Mouse (Mus musculus): ENCODE measurements around the gene Zfhx3. TPM values are rescaled to one million over a fixed set of nuclear protein-coding genes. Genes with fewer than 3 reads are reported as not detected.
A peak's percentile ranks its signal among the peaks of the same experiment; 100 is the strongest.

Gene Zfhx3
- polyA plus RNA-seq, 1 experiment from 2014 or later = 15.7 TPM

DNA sequence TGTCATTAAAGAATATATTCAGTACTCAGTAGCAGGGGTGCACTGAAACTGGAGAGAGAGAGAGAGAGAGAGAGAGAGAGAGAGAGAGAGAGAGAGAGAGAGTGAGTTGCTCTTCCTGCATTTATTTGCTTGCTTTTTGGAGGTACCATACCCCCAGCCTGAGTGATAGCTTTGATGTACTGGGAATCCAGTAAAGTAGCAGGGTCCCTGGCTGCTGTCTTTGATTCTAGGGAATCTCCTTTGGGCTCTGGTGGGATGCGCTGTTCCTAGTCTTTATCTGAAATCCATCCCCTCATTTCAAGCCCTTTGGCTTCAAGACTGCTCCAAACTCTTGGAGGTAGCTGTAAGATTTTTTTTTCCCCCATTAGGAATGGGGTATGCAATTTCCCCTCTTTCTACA is 759.8 kb downstream of the Zfhx3 start:
- Histone ChIP-seq H3K4me2 (ENCODE audit: low read length) (peak overlapping the region; percentile 53), H3K27ac (ENCODE audit: low read depth) (peak overlapping the region; percentile 98; the same call in 1 of the 2 replicates), H3K9me3 (ENCODE audit: control insufficient read depth, low read length) (no peaks in the 10 kb centered on the region), H3K27me3 (replicated peaks; ENCODE audit: control insufficient read depth, insufficient read depth, low read length) (peaks cover 16% of the 10 kb centered on the region; the same call in 1 of the 2 replicates), H3K36me3 (ENCODE audit: control insufficient read depth, insufficient read depth, low read length) (no peaks in the 10 kb centered on the region), H3K9ac (ENCODE audit: low read length) (peak overlapping the region; percentile 99), H3K4me1 (replicated peaks; ENCODE audit: control insufficient read depth, insufficient read depth, low read length) (peaks cover 38% of the 10 kb centered on the region), H3K4me3 (ENCODE audit: low read depth, low read length) (peak overlapping the region; percentile 85; the same call in 1 of the 2 replicates)
- no peak for DNase-seq (ENCODE audit: low spot score)
- WGBS = 45% methylated on average over 1 of the region's 1 CpGs
- no peak for ATAC-seq (replicated peaks; ENCODE audit: low FRiP score, low TSS enrichment, low read depth)

- Histone ChIP-seq H3K4me3 (ENCODE audit: low read depth, low read length) (peak overlapping the region; percentile 85), H3K9ac (ENCODE audit: low read length) (peak overlapping the region; percentile 99), H3K4me2 (ENCODE audit: low read length) (peak overlapping the region; percentile 53), H3K4me1 (replicated peaks; ENCODE audit: control insufficient read depth, insufficient read depth, low read length) (peaks cover 56% of the 10 kb centered on the region), H3K27me3 (replicated peaks; ENCODE audit: control insufficient read depth, insufficient read depth, low read length) (no peaks in the 10 kb centered on the region), H3K27ac (ENCODE audit: low read depth) (peak overlapping the region; percentile 61), H3K9me3 (ENCODE audit: control insufficient read depth, low read length) (no peaks in the 10 kb centered on the region), H3K36me3 (ENCODE audit: control insufficient read depth, insufficient read depth, low read length) (no peaks in the 10 kb centered on the region)
- WGBS = 31% methylated on average over 2 of the region's 2 CpGs
- DNase-seq (ENCODE audit: low spot score) = no peak
- ATAC-seq (replicated peaks; ENCODE audit: low FRiP score, low TSS enrichment, low read depth) = no peak
These were observed 763.3 kb downstream of the Zfhx3 start for GRCm38 (mm10) chr8:108705751-108706150.

- Histone ChIP-seq H3K4me3 (ENCODE audit: low read depth, low read length) (peak overlapping the region; percentile 85), H3K27ac (ENCODE audit: low read depth) (peak overlapping the region; percentile 61; the same call in 1 of the 2 replicates), H3K4me2 (ENCODE audit: low read length) (peak overlapping the region; percentile 53), H3K27me3 (replicated peaks; ENCODE audit: control insufficient read depth, insufficient read depth, low read length) (no peaks in the 10 kb centered on the region), H3K9me3 (ENCODE audit: control insufficient read depth, low read length) (no peaks in the 10 kb centered on the region), H3K4me1 (replicated peaks; ENCODE audit: control insufficient read depth, insufficient read depth, low read length) (peaks cover 63% of the 10 kb centered on the region), H3K36me3 (ENCODE audit: control insufficient read depth, insufficient read depth, low read length) (no peaks in the 10 kb centered on the region), H3K9ac (ENCODE audit: low read length) (peak overlapping the region; percentile 99; the same call in 1 of the 2 replicates)
- WGBS = 33% methylated on average over 3 of the region's 3 CpGs
- no peak for ATAC-seq (replicated peaks; ENCODE audit: low FRiP score, low TSS enrichment, low read depth)
- peak; percentile 51 for DNase-seq (ENCODE audit: low spot score)
These were observed 764.0 kb downstream of the Zfhx3 start for GRCm38 (mm10) chr8:108706491-108706847.

- peak overlapping the region; percentile 85; the same call in 1 of the 2 replicates for H3K4me3 ChIP-seq (ENCODE audit: low read depth, low read length)
- WGBS = 24% methylated on average over 6 of the region's 6 CpGs
These were observed 764.6 kb downstream of the Zfhx3 start for GRCm38 (mm10) chr8:108706848-108707541.

DNA sequence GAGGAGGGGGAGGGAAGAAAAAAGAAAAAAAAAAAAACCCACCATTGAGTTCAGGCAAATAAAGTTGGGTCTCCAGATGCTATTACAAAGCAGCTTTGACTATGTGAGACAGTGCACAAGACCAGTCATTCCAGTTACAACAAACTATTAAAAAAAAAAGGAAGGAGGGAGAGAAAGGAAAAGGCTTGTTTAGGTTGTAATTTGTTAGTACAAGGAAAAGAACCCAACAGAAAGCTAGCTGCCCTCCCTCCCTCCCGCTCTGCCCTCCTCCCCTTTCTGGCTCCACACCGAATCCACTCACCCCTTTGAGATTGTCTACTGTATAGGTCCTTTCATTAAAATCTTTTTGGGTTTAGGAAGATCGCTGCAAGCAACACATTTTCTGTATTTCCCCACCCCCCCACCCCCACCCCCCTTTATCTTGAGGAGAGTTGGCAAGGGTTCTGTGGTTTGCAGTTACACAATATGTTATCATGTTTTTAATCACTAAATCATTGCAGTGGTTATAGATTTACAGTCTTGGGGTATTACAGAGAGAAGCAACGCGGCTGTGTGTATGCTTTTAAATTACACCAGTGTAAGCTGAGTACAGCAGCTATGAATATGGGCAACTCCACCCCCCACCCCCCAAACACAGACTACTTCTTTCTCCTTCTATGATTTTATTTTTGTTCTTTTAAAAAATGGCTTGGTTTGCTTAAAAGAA is 765.3 kb downstream of the Zfhx3 start:
- ATAC-seq (replicated peaks; ENCODE audit: low FRiP score, low TSS enrichment, low read depth) (no peak), DNase-seq (ENCODE audit: low spot score) (peak; percentile 50)
- peak overlapping the region; percentile 53 for H3K4me2 ChIP-seq (ENCODE audit: low read length)
- H3K27ac ChIP-seq (ENCODE audit: low read depth) = peak overlapping the region; percentile 61
- H3K4me3 ChIP-seq (ENCODE audit: low read depth, low read length) = no peak overlapping the region
- no peaks in the 10 kb centered on the region for H3K36me3 ChIP-seq (ENCODE audit: control insufficient read depth, insufficient read depth, low read length)
- 15% methylated on average over 5 of the region's 5 CpGs for WGBS
- H3K4me1 ChIP-seq (replicated peaks; ENCODE audit: control insufficient read depth, insufficient read depth, low read length) = peaks cover 72% of the 10 kb centered on the region
- H3K9ac ChIP-seq (ENCODE audit: low read length) = no peak overlapping the region
- H3K9me3 ChIP-seq (ENCODE audit: control insufficient read depth, low read length) = no peaks in the 10 kb centered on the region
- H3K27me3 ChIP-seq (replicated peaks; ENCODE audit: control insufficient read depth, insufficient read depth, low read length) = no peaks in the 10 kb centered on the region

More at GRCm38 (mm10) chr8:108706848-108707541, 764.6 kb downstream of the Zfhx3 start:
- no peak for ATAC-seq (replicated peaks; ENCODE audit: low FRiP score, low TSS enrichment, low read depth)
- Histone ChIP-seq H3K27me3 (replicated peaks; ENCODE audit: control insufficient read depth, insufficient read depth, low read length) (no peaks in the 10 kb centered on the region), H3K36me3 (ENCODE audit: control insufficient read depth, insufficient read depth, low read length) (no peaks in the 10 kb centered on the region), H3K4me2 (ENCODE audit: low read length) (peak overlapping the region; percentile 53), H3K27ac (ENCODE audit: low read depth) (peak overlapping the region; percentile 61), H3K4me1 (replicated peaks; ENCODE audit: control insufficient read depth, insufficient read depth, low read length) (peaks cover 69% of the 10 kb centered on the region), H3K9ac (ENCODE audit: low read length) (peak overlapping the region; percentile 7; the same call in 1 of the 2 replicates), H3K9me3 (ENCODE audit: control insufficient read depth, low read length) (no peaks in the 10 kb centered on the region)
- peak; percentile 58 for DNase-seq (ENCODE audit: low spot score)

DNA sequence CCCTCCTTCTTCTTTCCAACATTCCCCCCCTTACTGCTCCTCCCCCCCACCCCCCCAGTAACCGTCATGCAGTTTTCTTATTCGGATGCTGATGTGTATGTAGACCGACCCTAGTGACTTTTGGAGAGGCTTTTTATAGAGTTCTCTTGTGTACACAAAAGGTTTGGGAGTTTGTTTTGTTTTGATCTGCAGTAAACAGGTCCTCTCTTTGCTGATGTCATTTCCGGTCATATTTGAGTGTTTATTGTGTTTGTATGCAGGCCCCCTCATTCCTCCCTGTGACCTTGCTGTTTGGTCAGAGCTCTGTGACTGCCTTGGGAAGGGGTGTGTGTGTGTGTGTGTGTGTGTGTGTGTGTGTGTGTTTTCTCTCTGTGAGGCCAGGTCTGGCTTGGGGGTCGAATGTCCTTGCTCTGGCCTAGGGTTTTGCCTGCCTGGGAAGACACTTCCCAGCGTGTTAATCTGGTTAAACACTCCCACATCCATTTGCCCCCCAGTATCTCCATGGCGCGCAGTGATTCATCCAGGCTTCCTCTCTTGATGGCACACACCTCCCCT is 766.5 kb downstream of the Zfhx3 start:
- Histone ChIP-seq H3K4me3 (ENCODE audit: low read depth, low read length) (no peak overlapping the region), H3K4me2 (ENCODE audit: low read length) (peak overlapping the region; percentile 53; the same call in 1 of the 2 replicates), H3K27ac (ENCODE audit: low read depth) (peak overlapping the region; percentile 61), H3K27me3 (replicated peaks; ENCODE audit: control insufficient read depth, insufficient read depth, low read length) (no peaks in the 10 kb centered on the region), H3K9me3 (ENCODE audit: control insufficient read depth, low read length) (no peaks in the 10 kb centered on the region), H3K36me3 (ENCODE audit: control insufficient read depth, insufficient read depth, low read length) (no peaks in the 10 kb centered on the region), H3K4me1 (replicated peaks; ENCODE audit: control insufficient read depth, insufficient read depth, low read length) (peaks cover 83% of the 10 kb centered on the region), H3K9ac (ENCODE audit: low read length) (no peak overlapping the region)
- 23% methylated on average over 8 of the region's 8 CpGs for WGBS
- DNase-seq (ENCODE audit: low spot score) = no peak
- ATAC-seq (replicated peaks; ENCODE audit: low FRiP score, low TSS enrichment, low read depth) = no peak

DNA sequence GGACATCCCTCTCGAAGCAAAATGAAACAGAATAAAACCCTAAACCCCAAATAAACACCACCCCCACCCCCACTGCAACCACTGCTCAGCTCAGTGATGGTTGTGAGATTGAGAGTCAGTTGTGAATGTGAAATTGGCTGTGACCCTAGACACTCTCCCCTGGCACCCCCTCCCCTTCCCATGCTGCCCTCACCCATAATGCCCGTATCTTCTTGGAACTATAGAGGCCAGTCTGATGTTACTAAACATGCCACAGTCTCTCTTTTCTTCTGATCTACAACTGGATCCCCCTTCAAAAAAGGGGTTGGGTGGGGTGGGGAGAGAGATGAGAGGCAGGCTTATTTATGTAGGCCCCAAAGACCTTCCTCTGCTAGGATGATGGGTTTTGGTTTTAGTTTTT is 767.0 kb downstream of the Zfhx3 start:
- no peak for ATAC-seq (replicated peaks; ENCODE audit: low FRiP score, low TSS enrichment, low read depth)
- WGBS = 30% methylated on average over 2 of the region's 2 CpGs
- Histone ChIP-seq H3K9ac (ENCODE audit: low read length) (no peak overlapping the region), H3K4me3 (ENCODE audit: low read depth, low read length) (no peak overlapping the region), H3K4me2 (ENCODE audit: low read length) (peak overlapping the region; percentile 53; the same call in 1 of the 2 replicates), H3K4me1 (replicated peaks; ENCODE audit: control insufficient read depth, insufficient read depth, low read length) (peaks cover 85% of the 10 kb centered on the region), H3K36me3 (ENCODE audit: control insufficient read depth, insufficient read depth, low read length) (no peaks in the 10 kb centered on the region), H3K27me3 (replicated peaks; ENCODE audit: control insufficient read depth, insufficient read depth, low read length) (no peaks in the 10 kb centered on the region), H3K27ac (ENCODE audit: low read depth) (peak overlapping the region; percentile 61; the same call in 1 of the 2 replicates), H3K9me3 (ENCODE audit: control insufficient read depth, low read length) (no peaks in the 10 kb centered on the region)
- no peak for DNase-seq (ENCODE audit: low spot score)

DNA sequence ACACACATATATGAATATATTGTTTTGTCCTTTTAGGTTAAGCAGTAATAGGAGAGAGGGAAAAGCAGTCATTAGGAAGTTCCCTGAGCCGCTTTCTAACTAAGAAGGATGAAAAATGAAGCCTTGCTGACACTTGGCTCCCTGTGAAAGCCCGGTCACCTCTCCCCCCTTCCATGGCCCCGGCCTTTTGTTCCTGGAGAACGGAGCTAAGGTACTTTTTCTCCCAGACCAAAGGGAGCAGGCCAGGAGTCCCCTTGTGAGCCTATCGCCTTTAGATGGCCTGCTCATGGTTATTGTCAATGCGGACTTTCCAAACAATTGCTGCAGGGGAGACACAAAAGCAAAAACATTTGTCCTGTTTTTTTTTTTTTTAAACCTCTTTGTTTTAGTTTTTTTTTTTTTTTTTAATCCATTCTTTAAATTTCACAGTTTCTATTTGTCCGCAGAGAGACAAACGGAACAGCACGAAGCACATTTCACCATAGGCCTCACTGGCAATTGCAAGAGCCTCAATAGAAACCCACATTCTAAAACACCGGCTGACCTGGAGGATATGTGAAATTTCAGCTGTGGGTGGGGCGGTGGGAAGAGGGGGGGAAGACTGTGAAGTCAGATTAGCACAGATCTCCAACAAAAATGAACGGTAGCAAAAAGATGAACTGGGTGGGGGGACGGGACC is 767.6 kb downstream of the Zfhx3 start:
- Histone ChIP-seq H3K27ac (ENCODE audit: low read depth) (peak overlapping the region; percentile 67; the same call in 1 of the 2 replicates), H3K9me3 (ENCODE audit: control insufficient read depth, low read length) (no peaks in the 10 kb centered on the region), H3K27me3 (replicated peaks; ENCODE audit: control insufficient read depth, insufficient read depth, low read length) (no peaks in the 10 kb centered on the region), H3K36me3 (ENCODE audit: control insufficient read depth, insufficient read depth, low read length) (no peaks in the 10 kb centered on the region), H3K4me3 (ENCODE audit: low read depth, low read length) (no peak overlapping the region), H3K4me1 (replicated peaks; ENCODE audit: control insufficient read depth, insufficient read depth, low read length) (peaks cover 85% of the 10 kb centered on the region), H3K4me2 (ENCODE audit: low read length) (no peak overlapping the region), H3K9ac (ENCODE audit: low read length) (no peak overlapping the region)
- ATAC-seq (replicated peaks; ENCODE audit: low FRiP score, low TSS enrichment, low read depth) (no peak), DNase-seq (ENCODE audit: low spot score) (no peak)
- 35% methylated on average over 13 of the region's 13 CpGs for WGBS
